Mouse (Mus musculus): ENCODE measurements around the gene Cysltr1. TPM values are rescaled to one million over a fixed set of nuclear protein-coding genes. Genes with fewer than 3 reads are reported as not detected.

Cysltr1 gene
- polyA plus RNA-seq (2012; ENCODE audit: insufficient read depth, insufficient read length, missing spikeins): 0.50 and 3.2 TPM in 2 replicates

DNA sequence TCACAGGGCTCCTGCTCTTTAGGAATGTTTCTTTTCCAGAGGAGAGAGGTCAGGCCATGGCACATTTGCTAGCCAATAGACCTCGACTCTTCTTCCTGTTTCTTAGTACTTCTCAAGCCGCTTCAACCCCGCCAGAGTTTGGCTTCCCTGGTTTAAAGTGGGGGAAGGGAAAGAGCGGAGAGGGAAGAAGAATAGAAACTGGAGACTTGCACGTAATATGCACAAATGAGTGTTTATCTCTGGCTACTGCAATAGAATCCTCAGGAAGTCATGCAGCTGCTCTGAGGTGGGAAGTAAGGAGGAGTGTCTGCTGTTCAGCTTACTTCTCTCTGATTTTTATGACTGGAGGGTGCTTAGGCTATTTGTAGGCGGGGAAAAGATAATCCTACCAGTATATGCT lies at the start of gene Cysltr1:
Gene Cysltr1 (minus strand): TSS at position 294 of the 400 bp plus-strand sequence.
- peak within 1 kb of the TSS; percentile 21 for H3K4me3 ChIP-seq (ENCODE audit: insufficient read depth, low read depth, low read length)
- no peaks in the 10 kb centered on the region for H3K4me1 ChIP-seq (ENCODE audit: control insufficient read depth, insufficient read depth, insufficient read length, low read length)
- H3K27ac ChIP-seq (replicated peaks; ENCODE audit: low read depth, low read length): peak within 1 kb of the TSS; percentile 60

DNA sequence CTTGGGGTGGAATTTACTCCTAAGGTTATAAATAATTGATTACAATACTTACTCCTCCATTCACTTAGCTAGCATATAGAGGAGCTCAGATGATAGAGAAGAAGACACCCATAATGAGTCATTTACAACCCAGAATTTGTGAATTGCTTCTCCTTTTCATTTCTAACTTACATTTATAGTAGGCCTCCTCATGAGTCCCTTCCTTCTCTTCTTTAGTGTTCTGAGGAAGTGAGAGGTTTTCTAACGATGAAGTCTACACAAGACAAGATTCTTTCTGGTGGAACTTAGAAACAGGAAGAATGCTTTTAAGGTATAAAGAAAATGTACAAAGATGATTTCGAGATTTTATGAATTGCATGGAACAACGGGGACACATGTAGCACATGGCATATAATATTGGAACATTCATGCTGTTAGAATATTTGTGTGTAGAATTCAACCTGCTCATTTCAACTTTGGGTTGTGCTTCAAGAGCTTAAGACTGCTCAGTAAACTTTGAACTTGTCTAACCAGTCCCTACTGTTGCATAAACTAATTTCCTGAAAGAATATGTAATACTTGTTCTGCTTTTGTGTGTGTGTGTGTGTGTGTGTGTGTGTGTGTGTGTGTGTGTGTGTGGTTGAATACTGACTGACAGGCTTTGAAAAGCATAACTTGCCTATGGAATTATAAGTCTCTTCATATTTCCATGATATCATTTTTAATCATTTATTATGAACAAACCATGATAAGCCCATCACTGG lies 31.5 kb upstream of the Cysltr1 start:
- H3K4me1 ChIP-seq (ENCODE audit: control insufficient read depth, insufficient read depth, insufficient read length, low read length): no peaks in the 10 kb centered on the region
- no peak overlapping the region for H3K4me3 ChIP-seq (ENCODE audit: insufficient read depth, low read depth, low read length)
- no peak overlapping the region for H3K27ac ChIP-seq (replicated peaks; ENCODE audit: low read depth, low read length)

GRCm38 (mm10) chrX:106633543-106633942 lies 30.1 kb upstream of the Cysltr1 start:
- H3K27ac ChIP-seq (replicated peaks; ENCODE audit: low read depth, low read length): no peak overlapping the region
- H3K4me3 ChIP-seq (ENCODE audit: insufficient read depth, low read depth, low read length): no peak overlapping the region
- H3K4me1 ChIP-seq (ENCODE audit: control insufficient read depth, insufficient read depth, insufficient read length, low read length): no peaks in the 10 kb centered on the region

DNA sequence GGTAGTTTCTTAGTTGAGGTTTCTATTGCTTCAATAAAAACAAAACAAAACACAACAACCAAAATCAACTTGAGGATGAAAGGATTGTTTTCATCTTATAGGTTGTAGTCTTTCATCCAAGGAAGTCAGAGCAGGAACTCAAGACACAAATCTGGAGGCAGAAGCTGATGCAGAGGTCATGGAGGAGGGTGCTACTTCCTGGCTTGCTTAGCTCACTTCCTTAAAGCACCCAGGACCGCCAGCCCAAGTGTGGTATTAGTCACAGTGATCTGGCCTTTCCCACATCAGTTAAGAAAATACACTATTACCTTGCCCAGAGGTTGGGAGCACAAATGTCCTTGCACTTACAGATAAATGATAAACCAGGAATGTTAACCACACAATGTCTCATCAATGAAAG lies 25.0 kb upstream of the Cysltr1 start:
- Histone ChIP-seq H3K4me3 (ENCODE audit: insufficient read depth, low read depth, low read length) (no peak overlapping the region), H3K27ac (replicated peaks; ENCODE audit: low read depth, low read length) (no peak overlapping the region), H3K4me1 (ENCODE audit: control insufficient read depth, insufficient read depth, insufficient read length, low read length) (no peaks in the 10 kb centered on the region)

- no peak overlapping the region for H3K4me3 ChIP-seq (ENCODE audit: insufficient read depth, low read depth, low read length)
- H3K27ac ChIP-seq (replicated peaks; ENCODE audit: low read depth, low read length): no peak overlapping the region
- no peaks in the 10 kb centered on the region for H3K4me1 ChIP-seq (ENCODE audit: control insufficient read depth, insufficient read depth, insufficient read length, low read length)
Measured at GRCm38 (mm10) chrX:106623667-106624066, 20.2 kb upstream of the Cysltr1 start.

DNA sequence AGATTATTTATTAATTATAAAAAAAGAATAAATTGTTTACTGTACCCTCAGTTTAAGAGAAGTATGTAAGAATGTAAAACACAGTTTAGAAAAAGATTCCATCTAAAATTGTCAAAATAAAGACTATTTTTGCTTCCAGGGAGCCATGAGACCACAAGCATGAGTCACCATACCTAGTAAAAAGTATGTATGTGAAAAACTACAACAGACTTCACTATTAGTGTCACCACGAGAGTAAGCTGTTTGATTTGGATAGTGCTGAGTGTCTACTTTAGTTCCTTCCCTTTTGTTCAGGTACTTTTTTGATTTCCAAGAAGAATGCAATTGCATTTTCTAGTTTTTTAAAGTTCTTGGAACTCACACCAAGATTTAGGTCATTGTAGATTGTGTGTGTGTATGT lies 19.0 kb upstream of the Cysltr1 start:
- no peak overlapping the region for H3K4me3 ChIP-seq (ENCODE audit: insufficient read depth, low read depth, low read length)
- no peaks in the 10 kb centered on the region for H3K4me1 ChIP-seq (ENCODE audit: control insufficient read depth, insufficient read depth, insufficient read length, low read length)
- no peak overlapping the region for H3K27ac ChIP-seq (replicated peaks; ENCODE audit: low read depth, low read length)

DNA sequence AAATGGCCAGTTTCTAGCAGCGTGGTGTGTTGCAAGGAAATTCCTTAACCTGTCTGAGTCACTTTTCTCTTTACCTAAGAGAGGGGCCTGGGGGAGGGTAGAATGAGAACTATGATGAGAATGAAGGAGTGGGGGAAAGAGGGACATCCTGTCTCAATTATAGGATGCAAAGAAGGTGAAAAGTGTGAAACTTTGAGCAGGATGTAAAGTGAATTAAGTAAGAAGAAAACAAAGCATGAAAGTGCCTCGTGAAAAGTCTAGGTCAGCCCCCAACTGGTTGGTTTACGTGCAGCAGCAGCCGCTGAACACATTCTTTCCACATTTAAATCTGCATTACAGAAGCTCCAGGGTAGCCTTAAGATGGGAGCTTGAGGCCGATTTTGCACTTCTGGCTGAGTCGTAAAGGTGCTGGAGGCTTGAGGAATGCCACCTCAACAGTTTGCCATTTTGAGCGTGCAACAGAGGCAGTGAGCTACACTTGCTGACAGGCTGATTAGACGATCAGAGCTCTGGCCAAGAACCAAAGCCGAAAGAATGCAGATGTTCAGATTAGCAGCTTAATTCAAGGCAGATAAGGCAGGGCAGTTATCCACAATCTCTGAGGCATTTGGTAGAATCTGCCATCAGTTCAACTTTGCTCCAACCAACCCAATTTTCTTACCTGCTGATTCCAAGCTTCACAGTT lies 763 bp downstream of the Cysltr1 start:
- peak overlapping the region; percentile 21 for H3K4me3 ChIP-seq (ENCODE audit: insufficient read depth, low read depth, low read length)
- H3K27ac ChIP-seq (replicated peaks; ENCODE audit: low read depth, low read length): peak overlapping the region; percentile 24
- H3K4me1 ChIP-seq (ENCODE audit: control insufficient read depth, insufficient read depth, insufficient read length, low read length): no peaks in the 10 kb centered on the region

DNA sequence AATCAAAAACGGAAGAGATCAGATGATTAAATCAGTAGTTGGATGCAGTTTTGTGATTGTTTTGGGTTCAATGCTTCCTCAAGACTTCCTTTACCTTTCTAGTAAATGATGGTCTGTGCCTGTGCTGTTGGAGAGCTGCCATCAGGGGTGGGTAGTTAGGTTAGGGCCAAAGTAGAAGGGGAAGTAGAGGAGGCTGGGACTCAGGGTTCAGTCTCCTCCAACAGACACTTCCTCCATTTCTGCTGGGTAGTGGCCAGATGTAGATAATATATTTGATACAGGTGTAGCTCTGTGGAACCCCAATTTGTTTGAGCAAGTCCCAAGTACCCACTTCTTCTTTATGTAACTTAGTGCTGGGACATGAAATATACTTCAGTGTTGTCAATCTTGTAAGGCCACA lies 7.6 kb downstream of the Cysltr1 start:
- H3K27ac ChIP-seq (replicated peaks; ENCODE audit: low read depth, low read length): no peak overlapping the region
- no peaks in the 10 kb centered on the region for H3K4me1 ChIP-seq (ENCODE audit: control insufficient read depth, insufficient read depth, insufficient read length, low read length)
- H3K4me3 ChIP-seq (ENCODE audit: insufficient read depth, low read depth, low read length): no peak overlapping the region

- Histone ChIP-seq H3K27ac (replicated peaks; ENCODE audit: low read depth, low read length) (no peak overlapping the region), H3K4me1 (ENCODE audit: control insufficient read depth, insufficient read depth, insufficient read length, low read length) (no peaks in the 10 kb centered on the region), H3K4me3 (ENCODE audit: insufficient read depth, low read depth, low read length) (no peak overlapping the region)
Measured at GRCm38 (mm10) chrX:106593914-106594313, 9.6 kb downstream of the Cysltr1 start.

- Histone ChIP-seq H3K27ac (replicated peaks; ENCODE audit: low read depth, low read length) (no peak within 1 kb of the TSS), H3K4me3 (ENCODE audit: insufficient read depth, low read depth, low read length) (no peak within 1 kb of the TSS), H3K4me1 (ENCODE audit: control insufficient read depth, insufficient read depth, insufficient read length, low read length) (no peaks in the 10 kb centered on the region)
Measured at GRCm38 (mm10) chrX:106582886-106583285, 20.6 kb downstream of the Cysltr1 start, which contains the start of gene Gm5127. Gm5127 (plus strand) TSS chrX:106583186.

DNA sequence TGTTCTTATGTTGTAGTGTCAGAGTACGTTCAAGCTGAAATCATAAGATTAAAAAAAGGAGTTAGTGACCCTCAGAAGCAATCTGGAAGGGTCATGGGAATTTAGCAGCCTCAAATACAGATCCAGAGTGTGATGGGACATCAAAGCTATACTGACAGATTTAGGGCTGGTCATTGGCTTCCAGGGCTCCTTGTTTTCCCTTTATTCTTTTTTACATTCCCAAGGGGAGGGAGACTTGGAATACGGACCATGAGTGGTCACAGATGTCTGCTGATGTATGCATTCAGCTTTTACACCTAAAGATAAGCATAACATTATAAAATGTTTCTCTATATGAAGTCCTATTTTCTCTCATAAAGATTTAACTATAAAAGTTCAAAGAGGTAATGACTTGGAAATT lies 21.3 kb downstream of the Cysltr1 start:
- Histone ChIP-seq H3K27ac (replicated peaks; ENCODE audit: low read depth, low read length) (no peak overlapping the region), H3K4me1 (ENCODE audit: control insufficient read depth, insufficient read depth, insufficient read length, low read length) (no peaks in the 10 kb centered on the region), H3K4me3 (ENCODE audit: insufficient read depth, low read depth, low read length) (no peak overlapping the region)

DNA sequence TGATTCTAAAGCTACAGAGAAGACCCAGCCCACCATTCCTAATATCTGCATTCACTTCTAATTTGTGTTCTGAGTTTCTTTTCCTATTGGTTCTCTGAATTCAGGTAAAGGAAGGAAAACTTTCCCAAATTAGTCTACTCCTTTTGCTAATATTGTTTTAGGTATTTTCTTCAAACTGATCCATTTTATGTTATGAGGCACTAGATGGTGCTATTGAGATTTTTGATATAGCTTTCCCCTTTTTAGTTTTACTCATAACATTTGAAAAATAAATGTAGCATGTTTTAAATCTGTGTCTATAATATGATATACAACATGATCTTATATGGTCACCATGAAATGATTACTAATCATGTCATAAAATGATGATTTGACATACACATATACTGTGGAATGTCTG lies 23.1 kb downstream of the Cysltr1 start:
- Histone ChIP-seq H3K4me1 (ENCODE audit: control insufficient read depth, insufficient read depth, insufficient read length, low read length) (no peaks in the 10 kb centered on the region), H3K4me3 (ENCODE audit: insufficient read depth, low read depth, low read length) (no peak overlapping the region)

DNA sequence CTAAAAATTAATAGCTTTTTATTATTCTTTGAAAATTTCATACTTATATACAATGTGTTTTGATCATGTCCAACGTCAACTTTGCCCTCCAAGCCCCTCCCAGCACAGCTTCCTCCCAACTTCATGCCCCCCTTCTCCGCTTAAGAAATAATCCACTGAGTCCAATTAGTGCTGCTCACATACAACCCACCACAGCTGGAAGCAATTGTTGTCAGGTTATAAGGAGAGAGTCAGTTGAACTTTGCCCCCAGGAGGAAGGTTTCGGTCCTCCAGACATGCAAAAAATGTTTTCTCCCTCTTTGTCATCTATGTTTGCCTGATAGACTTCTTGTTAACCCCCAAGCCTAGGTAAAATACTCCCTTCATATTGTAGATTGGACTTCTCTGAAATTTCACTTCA lies 24.5 kb downstream of the Cysltr1 start:
- Histone ChIP-seq H3K4me3 (ENCODE audit: insufficient read depth, low read depth, low read length) (no peak overlapping the region), H3K27ac (replicated peaks; ENCODE audit: low read depth, low read length) (no peak overlapping the region), H3K4me1 (ENCODE audit: control insufficient read depth, insufficient read depth, insufficient read length, low read length) (no peaks in the 10 kb centered on the region)

More for the DNA sequence above, 23.1 kb downstream of the Cysltr1 start:
- H3K27ac ChIP-seq (replicated peaks; ENCODE audit: low read depth, low read length): no peak overlapping the region

DNA sequence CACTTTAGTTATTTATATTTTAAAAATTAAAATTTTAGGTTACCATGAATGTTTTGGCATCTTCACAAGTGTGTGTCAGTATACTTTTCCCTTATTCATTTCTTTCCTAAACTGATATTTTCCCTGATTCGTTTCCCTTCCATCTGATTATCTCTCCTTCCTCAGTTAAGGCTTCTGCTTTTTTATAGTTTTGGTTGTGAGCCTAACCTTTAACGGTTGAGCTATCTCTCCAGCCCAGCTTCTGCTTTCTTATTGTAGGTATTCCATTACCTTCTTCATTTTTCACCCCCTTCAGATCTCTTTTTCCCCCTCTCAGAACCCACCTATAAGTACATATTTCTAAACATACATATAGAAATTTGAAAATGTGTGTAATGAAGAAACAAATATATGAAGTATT lies 48.0 kb downstream of the Cysltr1 start:
- H3K27ac ChIP-seq (replicated peaks; ENCODE audit: low read depth, low read length): no peak overlapping the region

DNA sequence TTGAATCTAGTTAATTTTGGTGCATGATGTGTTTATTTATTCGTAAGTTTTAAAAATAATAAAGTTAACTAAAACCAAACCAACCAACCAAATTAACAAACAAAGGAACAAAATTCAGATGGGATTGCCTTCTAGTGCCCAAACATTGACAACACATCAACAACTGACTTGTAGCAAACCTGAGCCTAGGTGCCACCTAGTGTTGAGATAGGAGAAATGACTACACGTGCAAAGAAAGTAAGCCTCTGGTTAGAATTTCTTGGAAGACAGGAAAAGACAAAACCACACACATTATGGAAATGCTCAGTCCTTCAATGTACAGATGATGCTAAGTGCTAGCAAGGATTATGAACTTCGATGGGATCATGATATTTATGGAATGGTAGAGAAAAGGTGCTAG lies 67.1 kb downstream of the Cysltr1 start:
- H3K27ac ChIP-seq (replicated peaks; ENCODE audit: low read depth, low read length): no peak overlapping the region
- H3K4me3 ChIP-seq (ENCODE audit: insufficient read depth, low read depth, low read length): no peak overlapping the region

More for the DNA sequence above, 48.0 kb downstream of the Cysltr1 start:
- Histone ChIP-seq H3K4me1 (ENCODE audit: control insufficient read depth, insufficient read depth, insufficient read length, low read length) (no peaks in the 10 kb centered on the region), H3K4me3 (ENCODE audit: insufficient read depth, low read depth, low read length) (no peak overlapping the region)

More for the DNA sequence above, 67.1 kb downstream of the Cysltr1 start:
- no peaks in the 10 kb centered on the region for H3K4me1 ChIP-seq (ENCODE audit: control insufficient read depth, insufficient read depth, insufficient read length, low read length)
